Mouse (Mus musculus) heart, postnatal 0 days (tissue): ENCODE results near the gene Tfap4. TPM values are rescaled to one million over a fixed set of nuclear protein-coding genes. Genes with fewer than 3 reads are reported as not detected.
"Not testable (repeated sequence)": the region's sequence is repeated elsewhere in the genome, so short reads cannot be mapped to it uniquely, and the experiment has no call there.

Experiments
- ATAC-seq: fragments of 200-750 bp; cut with Nextera tagmentation; 2 replicates; pipeline ENCODE4 v1.8.0; 2017; ENCODE audit warnings: low read depth, moderate number of reproducible peaks, moderate library complexity; ENCODE audit not compliant: insufficient read depth
- DNase-seq: peaks from one replicate; pipeline ENCODE4 v3.0.0-alpha.2; 2016; ENCODE audit warnings: low spot score
- H3K27ac ChIP-seq: fragments of 300-500 bp; sonication (generic); 2 replicates; pipeline ENCODE4 v1.5.1; 2014; ENCODE audit warnings: low read depth, mild to moderate bottlenecking
- H3K27me3 ChIP-seq: fragments of 300-500 bp; sonication (generic); 2 replicates; pipeline ENCODE4 v1.6.1; 2014; ENCODE audit warnings: low read length, mixed read lengths; ENCODE audit not compliant: control insufficient read depth, insufficient read depth
- H3K36me3 ChIP-seq: fragments of 300-500 bp; sonication (generic); replicated peaks from 2 replicates; pipeline ENCODE4 v1.6.1; 2014; ENCODE audit warnings: low read length, mixed read lengths; ENCODE audit not compliant: control insufficient read depth, insufficient read depth
- H3K4me1 ChIP-seq: fragments of 300-500 bp; sonication (generic); 2 replicates; pipeline ENCODE4 v1.6.1; 2014; ENCODE audit warnings: antibody characterized with exemption; ENCODE audit not compliant: control insufficient read depth, insufficient read depth
- H3K4me2 ChIP-seq: fragments of 300-500 bp; sonication (generic); 2 replicates; pipeline ENCODE4 v1.6.1; 2014; ENCODE audit warnings: low read depth, mild to moderate bottlenecking, low read length, moderate library complexity
- H3K4me3 ChIP-seq: fragments of 300-500 bp; sonication (generic); 2 replicates; pipeline ENCODE4 v1.5.1; 2014; ENCODE audit warnings: low read depth, low read length
- H3K9ac ChIP-seq: fragments of 300-500 bp; sonication (generic); replicated peaks from 2 replicates; pipeline ENCODE4 v1.6.1; 2014; ENCODE audit warnings: low read depth, low read length, mixed read lengths
- H3K9me3 ChIP-seq: fragments of 300-500 bp; sonication (generic); replicated peaks from 2 replicates; pipeline ENCODE4 v1.6.1; 2016; ENCODE audit warnings: low read length; ENCODE audit not compliant: control insufficient read depth
- CTCF ChIP-seq: IDR thresholded peaks from 2 replicates; pipeline ENCODE4 v1.5.1; 2016; ENCODE audit warnings: antibody characterized with exemption, control low read depth, low read depth
- EP300 ChIP-seq: IDR thresholded peaks from 2 replicates; pipeline ENCODE4 v1.6.1; 2016; ENCODE audit warnings: antibody characterized with exemption, low read depth
- WGBS: fragments of 180-500 bp; shearing (Covaris S2); extraction: QIAGEN DNeasy Blood & Tissue Kit; methylation state at CpG from one replicate; pipeline ENCODE4 v1.1.7; 2014; 5-methylcytosine and 5-hydroxymethylcytosine counted together
- polyA plus RNA-seq: library from polyadenylated mRNA; unstranded; fragments of >200 nt; fragmentation: Nextera tagmentation; extraction: Ambion mirVana; gene quantifications from 2 replicates; pipeline ENCODE4 v1.2.1, GENCODE M21; 2015
- total RNA-seq: library from RNA; depleted of rRNA; stranded (reverse); fragments of >200 nt; gene quantifications from 2 replicates; pipeline ENCODE4 v1.2.3, GENCODE M21; 2014; ENCODE audit warnings: low replicate concordance

The Tfap4 gene
- total and polyA plus RNA-seq, 2 experiments from 2014 or later = 2.9 to 6.3 TPM

- ATAC-seq (peak; percentile 2; the same call in 1 of the 2 replicates), DNase-seq (no peak)
- Histone ChIP-seq H3K36me3 (peaks cover 9% of the 10 kb centered on the region; the same call in 1 of the 2 replicates), H3K27ac (peak overlapping the region; percentile 83), H3K4me3 (peak overlapping the region; percentile 51), H3K9ac (peak overlapping the region; percentile 57), H3K27me3 (no peaks in the 10 kb centered on the region), H3K4me2 (peak overlapping the region; percentile 70), H3K9me3 (no peaks in the 10 kb centered on the region), H3K4me1 (peaks cover 15% of the 10 kb centered on the region)
- 8% methylated on average over 14 of the region's 14 CpGs for WGBS
- no peak for TF ChIP-seq CTCF
- TF ChIP-seq EP300 = no peak
Observed at GRCm38 (mm10) chr16:4585642-4586530, 26.2 kb upstream of the Tfap4 start.

- no peak overlapping the region for H3K4me3 ChIP-seq
- H3K27ac ChIP-seq = no peak overlapping the region
- H3K9me3 ChIP-seq = no peaks in the 10 kb centered on the region
- no peak overlapping the region for H3K4me2 ChIP-seq
- no peak overlapping the region for H3K9ac ChIP-seq
- TF ChIP-seq CTCF (no peak), EP300 (no peak)
- H3K36me3 ChIP-seq = no peaks in the 10 kb centered on the region
- no peak for DNase-seq
- H3K27me3 ChIP-seq = no peaks in the 10 kb centered on the region
- no peak for ATAC-seq
- H3K4me1 ChIP-seq = peaks cover 15% of the 10 kb centered on the region
- 62% methylated on average over 5 of the region's 5 CpGs for WGBS
Observed at GRCm38 (mm10) chr16:4584438-4584837, 24.8 kb upstream of the Tfap4 start.

GRCm38 (mm10) chr16:4583807-4584206 lies 24.2 kb upstream of the Tfap4 start:
- peaks cover 15% of the 10 kb centered on the region for H3K4me1 ChIP-seq
- H3K27me3 ChIP-seq = no peaks in the 10 kb centered on the region
- H3K36me3 ChIP-seq = no peaks in the 10 kb centered on the region
- ATAC-seq = no peak
- TF ChIP-seq CTCF = no peak
- DNase-seq = no peak
- H3K4me2 ChIP-seq = no peak overlapping the region
- no peak overlapping the region for H3K9ac ChIP-seq
- WGBS = 81% methylated on average over 3 of the region's 3 CpGs
- H3K4me3 ChIP-seq = no peak overlapping the region
- no peak overlapping the region for H3K27ac ChIP-seq
- no peaks in the 10 kb centered on the region for H3K9me3 ChIP-seq

GRCm38 (mm10) chr16:4581179-4581578 lies 21.5 kb upstream of the Tfap4 start:
- H3K36me3 ChIP-seq, H3K27ac ChIP-seq, ATAC-seq, H3K9me3 ChIP-seq, H3K9ac ChIP-seq, H3K27me3 ChIP-seq, DNase-seq, H3K4me3 ChIP-seq, H3K4me1 ChIP-seq, H3K4me2 ChIP-seq: not testable (repeated sequence)
- WGBS = 86% methylated on average over 4 of the region's 4 CpGs

- 49% methylated on average over 7 of the region's 7 CpGs for WGBS
- no peak overlapping the region for H3K27ac ChIP-seq
- H3K4me2 ChIP-seq = no peak overlapping the region
- no peaks in the 10 kb centered on the region for H3K9me3 ChIP-seq
- ATAC-seq (no peak), DNase-seq (no peak)
- no peaks in the 10 kb centered on the region for H3K36me3 ChIP-seq
- TF ChIP-seq EP300 (no peak), CTCF (no peak)
- no peak overlapping the region for H3K4me3 ChIP-seq
- no peaks in the 10 kb centered on the region for H3K27me3 ChIP-seq
- H3K4me1 ChIP-seq = no peaks in the 10 kb centered on the region
- no peak overlapping the region for H3K9ac ChIP-seq
Observed at GRCm38 (mm10) chr16:4578630-4579029, 19.0 kb upstream of the Tfap4 start.

GRCm38 (mm10) chr16:4576873-4577272 lies 17.2 kb upstream of the Tfap4 start:
- no peak for DNase-seq
- no peaks in the 10 kb centered on the region for H3K27me3 ChIP-seq
- H3K27ac ChIP-seq = no peak overlapping the region
- H3K4me2 ChIP-seq = no peak overlapping the region
- ATAC-seq = no peak
- no peak overlapping the region for H3K9ac ChIP-seq
- no peaks in the 10 kb centered on the region for H3K36me3 ChIP-seq
- WGBS = 33% methylated on average over 2 of the region's 2 CpGs
- H3K4me1 ChIP-seq = no peaks in the 10 kb centered on the region
- TF ChIP-seq CTCF (no peak), EP300 (no peak)
- no peaks in the 10 kb centered on the region for H3K9me3 ChIP-seq
- no peak overlapping the region for H3K4me3 ChIP-seq
